Mouse (Mus musculus): ENCODE data around the gene Gm10961. TPM values are rescaled to one million over a fixed set of nuclear protein-coding genes. Genes with fewer than 3 reads are reported as not detected.

Gm10961 gene
- polyA plus RNA-seq, 1 experiment from 2014 or later, result not detected

- Histone ChIP-seq H3K4me2 (replicated peaks; ENCODE audit: low read depth, low read length) (no peak overlapping the region), H3K4me3 (ENCODE audit: low read depth, low read length) (no peak overlapping the region), H3K4me1 (ENCODE audit: control insufficient read depth, insufficient read depth, low read length) (no peaks in the 10 kb centered on the region), H3K27ac (ENCODE audit: low read length) (no peak overlapping the region), H3K36me3 (ENCODE audit: control insufficient read depth, insufficient read depth, low read length) (peaks cover 5% of the 10 kb centered on the region), H3K9me3 (ENCODE audit: control insufficient read depth, low read depth, low read length) (no peaks in the 10 kb centered on the region), H3K9ac (replicated peaks; ENCODE audit: low read depth, low read length) (no peak overlapping the region), H3K27me3 (ENCODE audit: control insufficient read depth, insufficient read depth, low read length) (no peaks in the 10 kb centered on the region)
- WGBS, result 81% methylated on average over 8 of the region's 8 CpGs
- ATAC-seq (ENCODE audit: insufficient number of reproducible peaks, insufficient read depth, low FRiP score, low read depth), result no peak
These were observed 23.9 kb upstream of the Gm10961 start for GRCm38 (mm10) chr3:107607221-107607620.

GRCm38 (mm10) chr3:107608808-107609207, 22.3 kb upstream of the Gm10961 start:
- Histone ChIP-seq H3K27me3 (ENCODE audit: control insufficient read depth, insufficient read depth, low read length) (no peaks in the 10 kb centered on the region), H3K4me2 (replicated peaks; ENCODE audit: low read depth, low read length) (no peak overlapping the region), H3K4me3 (ENCODE audit: low read depth, low read length) (no peak overlapping the region), H3K9me3 (ENCODE audit: control insufficient read depth, low read depth, low read length) (no peaks in the 10 kb centered on the region), H3K36me3 (ENCODE audit: control insufficient read depth, insufficient read depth, low read length) (peaks cover 21% of the 10 kb centered on the region), H3K4me1 (ENCODE audit: control insufficient read depth, insufficient read depth, low read length) (no peaks in the 10 kb centered on the region), H3K27ac (ENCODE audit: low read length) (no peak overlapping the region), H3K9ac (replicated peaks; ENCODE audit: low read depth, low read length) (no peak overlapping the region)
- no peak for ATAC-seq (ENCODE audit: insufficient number of reproducible peaks, insufficient read depth, low FRiP score, low read depth)
- WGBS, result 52% methylated on average over 4 of the region's 4 CpGs

GRCm38 (mm10) chr3:107609376-107609775, 21.7 kb upstream of the Gm10961 start:
- 59% methylated on average over 3 of the region's 3 CpGs for WGBS
- Histone ChIP-seq H3K27me3 (ENCODE audit: control insufficient read depth, insufficient read depth, low read length) (no peaks in the 10 kb centered on the region), H3K4me3 (ENCODE audit: low read depth, low read length) (no peak overlapping the region), H3K4me1 (ENCODE audit: control insufficient read depth, insufficient read depth, low read length) (no peaks in the 10 kb centered on the region), H3K9ac (replicated peaks; ENCODE audit: low read depth, low read length) (no peak overlapping the region), H3K27ac (ENCODE audit: low read length) (no peak overlapping the region), H3K9me3 (ENCODE audit: control insufficient read depth, low read depth, low read length) (no peaks in the 10 kb centered on the region), H3K36me3 (ENCODE audit: control insufficient read depth, insufficient read depth, low read length) (peaks cover 27% of the 10 kb centered on the region), H3K4me2 (replicated peaks; ENCODE audit: low read depth, low read length) (no peak overlapping the region)
- no peak for ATAC-seq (ENCODE audit: insufficient number of reproducible peaks, insufficient read depth, low FRiP score, low read depth)

- no peaks in the 10 kb centered on the region for H3K4me1 ChIP-seq (ENCODE audit: control insufficient read depth, insufficient read depth, low read length)
- H3K9ac ChIP-seq (replicated peaks; ENCODE audit: low read depth, low read length), result no peak overlapping the region
- no peak overlapping the region for H3K4me3 ChIP-seq (ENCODE audit: low read depth, low read length)
- peaks cover 46% of the 10 kb centered on the region for H3K36me3 ChIP-seq (ENCODE audit: control insufficient read depth, insufficient read depth, low read length)
- H3K27me3 ChIP-seq (ENCODE audit: control insufficient read depth, insufficient read depth, low read length), result no peaks in the 10 kb centered on the region
- no peak for ATAC-seq (ENCODE audit: insufficient number of reproducible peaks, insufficient read depth, low FRiP score, low read depth)
- 72% methylated on average over 4 of the region's 4 CpGs for WGBS
- no peaks in the 10 kb centered on the region for H3K9me3 ChIP-seq (ENCODE audit: control insufficient read depth, low read depth, low read length)
- no peak overlapping the region for H3K4me2 ChIP-seq (replicated peaks; ENCODE audit: low read depth, low read length)
- no peak overlapping the region for H3K27ac ChIP-seq (ENCODE audit: low read length)
These were observed 19.7 kb upstream of the Gm10961 start for GRCm38 (mm10) chr3:107611394-107611793.

GRCm38 (mm10) chr3:107612902-107613525, 18.1 kb upstream of the Gm10961 start:
- peaks cover 62% of the 10 kb centered on the region for H3K36me3 ChIP-seq (ENCODE audit: control insufficient read depth, insufficient read depth, low read length)
- H3K27ac ChIP-seq (ENCODE audit: low read length), result no peak overlapping the region
- H3K9ac ChIP-seq (replicated peaks; ENCODE audit: low read depth, low read length), result no peak overlapping the region
- no peak overlapping the region for H3K4me3 ChIP-seq (ENCODE audit: low read depth, low read length)
- no peak overlapping the region for H3K4me2 ChIP-seq (replicated peaks; ENCODE audit: low read depth, low read length)
- H3K9me3 ChIP-seq (ENCODE audit: control insufficient read depth, low read depth, low read length), result no peaks in the 10 kb centered on the region
- no peaks in the 10 kb centered on the region for H3K4me1 ChIP-seq (ENCODE audit: control insufficient read depth, insufficient read depth, low read length)
- no peaks in the 10 kb centered on the region for H3K27me3 ChIP-seq (ENCODE audit: control insufficient read depth, insufficient read depth, low read length)
- 92% methylated on average over 11 of the region's 11 CpGs for WGBS
- no peak for ATAC-seq (ENCODE audit: insufficient number of reproducible peaks, insufficient read depth, low FRiP score, low read depth)

- H3K4me3 ChIP-seq (ENCODE audit: low read depth, low read length), result no peak overlapping the region
- no peaks in the 10 kb centered on the region for H3K4me1 ChIP-seq (ENCODE audit: control insufficient read depth, insufficient read depth, low read length)
- H3K27ac ChIP-seq (ENCODE audit: low read length), result no peak overlapping the region
- no peaks in the 10 kb centered on the region for H3K27me3 ChIP-seq (ENCODE audit: control insufficient read depth, insufficient read depth, low read length)
- no peak overlapping the region for H3K4me2 ChIP-seq (replicated peaks; ENCODE audit: low read depth, low read length)
- H3K9me3 ChIP-seq (ENCODE audit: control insufficient read depth, low read depth, low read length), result no peaks in the 10 kb centered on the region
- H3K9ac ChIP-seq (replicated peaks; ENCODE audit: low read depth, low read length), result no peak overlapping the region
- WGBS, result 87% methylated on average over 3 of the region's 3 CpGs
- no peak for ATAC-seq (ENCODE audit: insufficient number of reproducible peaks, insufficient read depth, low FRiP score, low read depth)
- peaks cover 91% of the 10 kb centered on the region for H3K36me3 ChIP-seq (ENCODE audit: control insufficient read depth, insufficient read depth, low read length)
These were observed 13.3 kb upstream of the Gm10961 start for GRCm38 (mm10) chr3:107617800-107618199.

GRCm38 (mm10) chr3:107619911-107620310, 11.2 kb upstream of the Gm10961 start:
- H3K4me1 ChIP-seq (ENCODE audit: control insufficient read depth, insufficient read depth, low read length), result no peaks in the 10 kb centered on the region
- peaks cover 84% of the 10 kb centered on the region for H3K36me3 ChIP-seq (ENCODE audit: control insufficient read depth, insufficient read depth, low read length)
- 93% methylated on average over 6 of the region's 6 CpGs for WGBS
- no peak overlapping the region for H3K27ac ChIP-seq (ENCODE audit: low read length)
- H3K9me3 ChIP-seq (ENCODE audit: control insufficient read depth, low read depth, low read length), result no peaks in the 10 kb centered on the region
- H3K4me2 ChIP-seq (replicated peaks; ENCODE audit: low read depth, low read length), result no peak overlapping the region
- no peaks in the 10 kb centered on the region for H3K27me3 ChIP-seq (ENCODE audit: control insufficient read depth, insufficient read depth, low read length)
- H3K9ac ChIP-seq (replicated peaks; ENCODE audit: low read depth, low read length), result no peak overlapping the region
- H3K4me3 ChIP-seq (ENCODE audit: low read depth, low read length), result no peak overlapping the region
- ATAC-seq (ENCODE audit: insufficient number of reproducible peaks, insufficient read depth, low FRiP score, low read depth), result no peak

- WGBS, result 91% methylated on average over 21 of the region's 21 CpGs
- Histone ChIP-seq H3K4me1 (ENCODE audit: control insufficient read depth, insufficient read depth, low read length) (no peaks in the 10 kb centered on the region), H3K4me3 (ENCODE audit: low read depth, low read length) (no peak overlapping the region), H3K9me3 (ENCODE audit: control insufficient read depth, low read depth, low read length) (no peaks in the 10 kb centered on the region), H3K27me3 (ENCODE audit: control insufficient read depth, insufficient read depth, low read length) (no peaks in the 10 kb centered on the region), H3K4me2 (replicated peaks; ENCODE audit: low read depth, low read length) (no peak overlapping the region), H3K36me3 (ENCODE audit: control insufficient read depth, insufficient read depth, low read length) (peaks cover 84% of the 10 kb centered on the region), H3K9ac (replicated peaks; ENCODE audit: low read depth, low read length) (no peak overlapping the region), H3K27ac (ENCODE audit: low read length) (no peak overlapping the region)
- no peak for ATAC-seq (ENCODE audit: insufficient number of reproducible peaks, insufficient read depth, low FRiP score, low read depth)
These were observed 9.6 kb upstream of the Gm10961 start for GRCm38 (mm10) chr3:107621286-107622075.
